Mouse (Mus musculus): ENCODE data around the gene Zfp239.
A peak's percentile ranks its signal among the peaks of the same experiment; 100 is the strongest.

Gene Zfp239

GRCm38 (mm10) chr6:117879408-117880115 is 17.7 kb downstream of the Zfp239 start:
- DNase-seq: peak; percentile 99

GRCm38 (mm10) chr6:117880394-117880838 is 18.5 kb downstream of the Zfp239 start:
- DNase-seq: no peak

- peak; percentile 39 for DNase-seq
These were observed 19.3 kb downstream of the Zfp239 start for GRCm38 (mm10) chr6:117881229-117881628.

GRCm38 (mm10) chr6:117881997-117882396 is 20.1 kb downstream of the Zfp239 start:
- no peak for DNase-seq

GRCm38 (mm10) chr6:117885943-117886342 is 24.0 kb downstream of the Zfp239 start:
- DNase-seq: no peak

GRCm38 (mm10) chr6:117888032-117888431 is 26.1 kb downstream of the Zfp239 start:
- DNase-seq: no peak

- DNase-seq: no peak
These were observed 26.8 kb downstream of the Zfp239 start for GRCm38 (mm10) chr6:117888642-117889096.

- no peak for DNase-seq
These were observed 28.4 kb downstream of the Zfp239 start for GRCm38 (mm10) chr6:117890257-117890656.

GRCm38 (mm10) chr6:117891369-117892160 is 29.7 kb downstream of the Zfp239 start:
- DNase-seq: no peak

- no peak for DNase-seq
These were observed 30.5 kb downstream of the Zfp239 start for GRCm38 (mm10) chr6:117892386-117892785.

- no peak for DNase-seq
These were observed 31.5 kb downstream of the Zfp239 start for GRCm38 (mm10) chr6:117893435-117893834.

GRCm38 (mm10) chr6:117897800-117898199 is 35.9 kb downstream of the Zfp239 start:
- DNase-seq: no peak

GRCm38 (mm10) chr6:117900126-117901080 is 38.5 kb downstream of the Zfp239 start, which contains the start of gene Hnrnpf:
Hnrnpf (plus strand) TSS chr6:117900324.
- no peak for DNase-seq

GRCm38 (mm10) chr6:117901510-117902402 is 39.9 kb downstream of the Zfp239 start:
- DNase-seq: no peak

GRCm38 (mm10) chr6:117902556-117902955 is 40.7 kb downstream of the Zfp239 start:
- DNase-seq: no peak

GRCm38 (mm10) chr6:117903836-117904235 is 41.9 kb downstream of the Zfp239 start:
- DNase-seq: no peak

GRCm38 (mm10) chr6:117905260-117905930 is 43.5 kb downstream of the Zfp239 start:
- DNase-seq: peak; percentile 43

GRCm38 (mm10) chr6:117906015-117906531 is 44.2 kb downstream of the Zfp239 start:
- DNase-seq: no peak

GRCm38 (mm10) chr6:117906590-117907271 is 44.8 kb downstream of the Zfp239 start:
- peak; percentile 98 for DNase-seq

Data from cerebellum, adult 9-11 months (tissue).